Mouse (Mus musculus): ENCODE measurements at regions not wholly inside any gene's neighbourhood (a gene's known extent, or its start where the extent isn't known, plus 50 kb on each side); places are given as distances from the start of the nearest gene placed in this dataset.
A peak's percentile ranks its signal among the peaks of the same experiment; 100 is the strongest.

GRCm38 (mm10) chr11:114194055-114194706 is 127.3 kb upstream of the Sdk2 start:
- H3K4me1 ChIP-seq (ENCODE audit: control insufficient read depth, insufficient read depth, low read length): no peaks in the 10 kb centered on the region; the same call in 1 of the 2 replicates
- TF ChIP-seq CTCF (IDR thresholded peaks at IDR 0.05; ENCODE audit: control insufficient read depth, insufficient read depth, low read length) (no peak), POLR2A (IDR thresholded peaks at IDR 0.05; ENCODE audit: borderline replicate concordance, control insufficient read depth, low read depth, low read length) (no peak)
- H3K4me3 ChIP-seq (replicated peaks; ENCODE audit: control insufficient read depth, low read depth, low read length): no peak overlapping the region
- WGBS: 59% methylated on average over 16 of the region's 16 CpGs
- H3K27ac ChIP-seq (ENCODE audit: control insufficient read depth, insufficient read depth, low read depth, low read length, poor library complexity): no peak overlapping the region

- TF ChIP-seq CTCF (IDR thresholded peaks at IDR 0.05; ENCODE audit: control insufficient read depth, insufficient read depth, low read length) (no peak), POLR2A (IDR thresholded peaks at IDR 0.05; ENCODE audit: borderline replicate concordance, control insufficient read depth, low read depth, low read length) (no peak)
- H3K27ac ChIP-seq (ENCODE audit: control insufficient read depth, insufficient read depth, low read depth, low read length, poor library complexity): no peak overlapping the region
- WGBS: 92% methylated on average over 7 of the region's 7 CpGs
Measured at GRCm38 (mm10) chr11:114193018-114193417, 126.2 kb upstream of the Sdk2 start.

GRCm38 (mm10) chr11:114191661-114192060 is 124.8 kb upstream of the Sdk2 start:
- Histone ChIP-seq H3K4me1 (ENCODE audit: control insufficient read depth, insufficient read depth, low read length) (no peaks in the 10 kb centered on the region), H3K27ac (ENCODE audit: control insufficient read depth, insufficient read depth, low read depth, low read length, poor library complexity) (peak overlapping the region; percentile 20; the same call in 1 of the 2 replicates), H3K4me3 (replicated peaks; ENCODE audit: control insufficient read depth, low read depth, low read length) (no peak overlapping the region)
- 64% methylated on average over 5 of the region's 5 CpGs for WGBS
- no peak for TF ChIP-seq CTCF (IDR thresholded peaks at IDR 0.05; ENCODE audit: control insufficient read depth, insufficient read depth, low read length)
- TF ChIP-seq POLR2A (IDR thresholded peaks at IDR 0.05; ENCODE audit: borderline replicate concordance, control insufficient read depth, low read depth, low read length): no peak

More at GRCm38 (mm10) chr11:114193018-114193417, 126.2 kb upstream of the Sdk2 start:
- H3K4me1 ChIP-seq (ENCODE audit: control insufficient read depth, insufficient read depth, low read length): no peaks in the 10 kb centered on the region
- no peak overlapping the region for H3K4me3 ChIP-seq (replicated peaks; ENCODE audit: control insufficient read depth, low read depth, low read length)

- H3K4me1 ChIP-seq (ENCODE audit: control insufficient read depth, insufficient read depth, low read length): no peaks in the 10 kb centered on the region; the same call in 1 of the 2 replicates
- TF ChIP-seq POLR2A (IDR thresholded peaks at IDR 0.05; ENCODE audit: borderline replicate concordance, control insufficient read depth, low read depth, low read length) (no peak), CTCF (IDR thresholded peaks at IDR 0.05; ENCODE audit: control insufficient read depth, insufficient read depth, low read length) (no peak)
- H3K4me3 ChIP-seq (replicated peaks; ENCODE audit: control insufficient read depth, low read depth, low read length): no peak overlapping the region
- WGBS: 40% methylated on average over 18 of the region's 18 CpGs
- H3K27ac ChIP-seq (ENCODE audit: control insufficient read depth, insufficient read depth, low read depth, low read length, poor library complexity): peak overlapping the region; percentile 51
Measured at GRCm38 (mm10) chr11:114184970-114185882, 118.4 kb upstream of the Sdk2 start.

- Histone ChIP-seq H3K4me3 (replicated peaks; ENCODE audit: control insufficient read depth, low read depth, low read length) (no peak overlapping the region), H3K27ac (ENCODE audit: control insufficient read depth, insufficient read depth, low read depth, low read length, poor library complexity) (no peak overlapping the region), H3K4me1 (ENCODE audit: control insufficient read depth, insufficient read depth, low read length) (no peaks in the 10 kb centered on the region; the same call in 1 of the 2 replicates)
- TF ChIP-seq CTCF (IDR thresholded peaks at IDR 0.05; ENCODE audit: control insufficient read depth, insufficient read depth, low read length): peak; percentile 33; the same call in 1 of the 2 replicates
- TF ChIP-seq POLR2A (IDR thresholded peaks at IDR 0.05; ENCODE audit: borderline replicate concordance, control insufficient read depth, low read depth, low read length): no peak
- 64% methylated on average over 5 of the region's 5 CpGs for WGBS
Measured at GRCm38 (mm10) chr11:114184431-114184830, 117.6 kb upstream of the Sdk2 start.

- Histone ChIP-seq H3K4me1 (ENCODE audit: control insufficient read depth, insufficient read depth, low read length) (no peaks in the 10 kb centered on the region; the same call in 1 of the 2 replicates), H3K4me3 (replicated peaks; ENCODE audit: control insufficient read depth, low read depth, low read length) (no peak overlapping the region), H3K27ac (ENCODE audit: control insufficient read depth, insufficient read depth, low read depth, low read length, poor library complexity) (no peak overlapping the region)
- TF ChIP-seq CTCF (IDR thresholded peaks at IDR 0.05; ENCODE audit: control insufficient read depth, insufficient read depth, low read length) (no peak), POLR2A (IDR thresholded peaks at IDR 0.05; ENCODE audit: borderline replicate concordance, control insufficient read depth, low read depth, low read length) (no peak)
- WGBS: 78% methylated on average over 10 of the region's 10 CpGs
Measured at GRCm38 (mm10) chr11:114183231-114183630, 116.4 kb upstream of the Sdk2 start.

- TF ChIP-seq POLR2A (IDR thresholded peaks at IDR 0.05; ENCODE audit: borderline replicate concordance, control insufficient read depth, low read depth, low read length) (no peak), CTCF (IDR thresholded peaks at IDR 0.05; ENCODE audit: control insufficient read depth, insufficient read depth, low read length) (no peak)
- no peak overlapping the region for H3K4me3 ChIP-seq (replicated peaks; ENCODE audit: control insufficient read depth, low read depth, low read length)
- H3K4me1 ChIP-seq (ENCODE audit: control insufficient read depth, insufficient read depth, low read length): no peaks in the 10 kb centered on the region; the same call in 1 of the 2 replicates
- H3K27ac ChIP-seq (ENCODE audit: control insufficient read depth, insufficient read depth, low read depth, low read length, poor library complexity): no peak overlapping the region
- WGBS: 72% methylated on average over 6 of the region's 6 CpGs
Measured at GRCm38 (mm10) chr11:114178746-114179472, 112.1 kb upstream of the Sdk2 start.
